Mouse (Mus musculus): Measurements from ENCODE around the gene Armc8. TPM values are rescaled to one million over a fixed set of nuclear protein-coding genes. Genes with fewer than 3 reads are reported as not detected.

Armc8 gene
- total RNA-seq, 2 experiments from 2014 or later = 50.8 to 57.2 TPM

GRCm38 (mm10) chr9:99449886-99450647 lies 118.6 kb downstream of the Armc8 start:
- DNase-seq (ENCODE audit: extremely low spot score in 1 of 2, low spot score in 1 of 2) = no peak

- DNase-seq (ENCODE audit: extremely low spot score in 1 of 2, low spot score in 1 of 2) = no peak
Observed at GRCm38 (mm10) chr9:99447323-99447722, 121.4 kb downstream of the Armc8 start.

GRCm38 (mm10) chr9:99446259-99446658 lies 122.4 kb downstream of the Armc8 start:
- no peak for DNase-seq (ENCODE audit: extremely low spot score in 1 of 2, low spot score in 1 of 2)

- DNase-seq (ENCODE audit: extremely low spot score in 1 of 2, low spot score in 1 of 2) = peak in 1 of 2 experiments; percentile 41
Observed at GRCm38 (mm10) chr9:99444590-99445178, 124.0 kb downstream of the Armc8 start.

GRCm38 (mm10) chr9:99441647-99442433 lies 126.9 kb downstream of the Armc8 start:
- DNase-seq (ENCODE audit: extremely low spot score in 1 of 2, low spot score in 1 of 2) = no peak

- no peak for DNase-seq (ENCODE audit: extremely low spot score in 1 of 2, low spot score in 1 of 2)
Observed at GRCm38 (mm10) chr9:99440941-99441340, 127.8 kb downstream of the Armc8 start.

GRCm38 (mm10) chr9:99439064-99439463 lies 129.6 kb downstream of the Armc8 start:
- no peak for DNase-seq (ENCODE audit: extremely low spot score in 1 of 2, low spot score in 1 of 2)

GRCm38 (mm10) chr9:99437781-99438565 lies 130.7 kb downstream of the Armc8 start:
- DNase-seq (ENCODE audit: extremely low spot score in 1 of 2, low spot score in 1 of 2) = no peak

- DNase-seq (ENCODE audit: extremely low spot score in 1 of 2, low spot score in 1 of 2) = no peak
Observed at GRCm38 (mm10) chr9:99437031-99437764, 131.5 kb downstream of the Armc8 start, which contains the start of gene Mras. Gene Mras (minus strand): TSS chr9:99437381.

GRCm38 (mm10) chr9:99436182-99437030 lies 132.3 kb downstream of the Armc8 start:
- DNase-seq (ENCODE audit: extremely low spot score in 1 of 2, low spot score in 1 of 2) = peak; percentile 66 to 72

GRCm38 (mm10) chr9:99435619-99436181 lies 133.0 kb downstream of the Armc8 start:
- peak in 1 of 2 experiments; percentile 50 for DNase-seq (ENCODE audit: extremely low spot score in 1 of 2, low spot score in 1 of 2)

- DNase-seq (ENCODE audit: extremely low spot score in 1 of 2, low spot score in 1 of 2) = no peak
Observed at GRCm38 (mm10) chr9:99434892-99435618, 133.6 kb downstream of the Armc8 start.

GRCm38 (mm10) chr9:99432478-99432877 lies 136.2 kb downstream of the Armc8 start:
- DNase-seq (ENCODE audit: extremely low spot score in 1 of 2, low spot score in 1 of 2) = no peak

GRCm38 (mm10) chr9:99431963-99432362 lies 136.7 kb downstream of the Armc8 start:
- no peak for DNase-seq (ENCODE audit: extremely low spot score in 1 of 2, low spot score in 1 of 2)

- no peak for DNase-seq (ENCODE audit: extremely low spot score in 1 of 2, low spot score in 1 of 2)
Observed at GRCm38 (mm10) chr9:99431346-99431745, 137.4 kb downstream of the Armc8 start.

GRCm38 (mm10) chr9:99430806-99431205 lies 137.9 kb downstream of the Armc8 start:
- DNase-seq (ENCODE audit: extremely low spot score in 1 of 2, low spot score in 1 of 2) = no peak

GRCm38 (mm10) chr9:99429845-99430244 lies 138.9 kb downstream of the Armc8 start:
- DNase-seq (ENCODE audit: extremely low spot score in 1 of 2, low spot score in 1 of 2) = no peak

Data from layer of hippocampus, postnatal 25 days (tissue).